Mouse (Mus musculus) MEL (cell line): ENCODE results near the gene Rab11a.

Experiments used
- CHD2 ChIP-seq: IDR thresholded peaks from 2 replicates; pipeline ENCODE4 v1.6.1; 2011; ENCODE audit warnings: low read length, improper control_type of control experiment
- CTCF ChIP-seq, 3 experiments: IDR thresholded peaks in 2 of 3; conservative IDR thresholded peaks in 1 of 3; 2 replicates each; pipeline ENCODE4 v1.5.1; 2011 to 2012; ENCODE audit warnings: low read length in 3 of 3, low read depth in 2 of 3, mild to moderate bottlenecking in 2 of 3, improper control_type of control experiment in 1 of 3, inconsistent platforms in 1 of 3, mixed read lengths in 1 of 3, moderate library complexity in 1 of 3; ENCODE audit not compliant: control insufficient read depth in 1 of 3, insufficient read depth in 1 of 3, poor library complexity in 1 of 3, severe bottlenecking in 1 of 3
- E2F4 ChIP-seq: IDR thresholded peaks from 2 replicates; pipeline ENCODE4 v1.6.1; 2011; ENCODE audit warnings: low read depth, low read length, improper control_type of control experiment, borderline replicate concordance
- EP300 ChIP-seq, 2 experiments: IDR thresholded peaks; 2 replicates each; pipeline ENCODE4 v1.6.1; 2011; ENCODE audit warnings: improper control_type of control experiment in 2 of 2, low read length in 2 of 2, low read depth in 1 of 2, mild to moderate bottlenecking in 1 of 2
- GATA1 ChIP-seq: IDR thresholded peaks from 2 replicates; pipeline ENCODE4 v1.6.1; 2011; ENCODE audit warnings: low read depth, low read length, improper control_type of control experiment
- MXI1 ChIP-seq: IDR thresholded peaks from 2 replicates; pipeline ENCODE4 v1.6.1; 2011; ENCODE audit warnings: mild to moderate bottlenecking, low read depth, low read length, improper control_type of control experiment
- POLR2A ChIP-seq, 2 experiments: IDR thresholded peaks; 2 replicates each; pipeline ENCODE4 v1.6.1; 2011 to 2012; ENCODE audit warnings: low read length in 2 of 2, mild to moderate bottlenecking in 2 of 2, control low read depth in 1 of 2, improper control_type of control experiment in 1 of 2, low read depth in 1 of 2, moderate library complexity in 1 of 2; ENCODE audit not compliant: control insufficient read depth in 1 of 2, insufficient read depth in 1 of 2, poor library complexity in 1 of 2
- POLR2AphosphoS2 ChIP-seq: IDR thresholded peaks from 2 replicates; pipeline ENCODE4 v1.6.1; 2011; ENCODE audit warnings: low read length, improper control_type of control experiment
- UBTF ChIP-seq: IDR thresholded peaks from 2 replicates; pipeline ENCODE4 v1.6.1; 2012; ENCODE audit warnings: low read depth, mild to moderate bottlenecking, inconsistent platforms, low read length, improper control_type of control experiment, moderate library complexity, borderline replicate concordance; ENCODE audit not compliant: insufficient read depth
- USF1 ChIP-seq: IDR thresholded peaks from 2 replicates; pipeline ENCODE4 v1.6.1; 2014; ENCODE audit warnings: low read depth, mild to moderate bottlenecking, inconsistent platforms, low read length, improper control_type of control experiment, moderate library complexity
- ZKSCAN1 ChIP-seq: IDR thresholded peaks from 2 replicates; pipeline ENCODE4 v1.6.1; 2012; ENCODE audit warnings: low read depth, mild to moderate bottlenecking, inconsistent platforms, low read length, improper control_type of control experiment, moderate library complexity

- TF ChIP-seq POLR2A (IDR thresholded peaks at IDR 0.05; ENCODE audit: control insufficient read depth in 1 of 2, insufficient read depth in 1 of 2, low read depth in 1 of 2, low read length in 2 of 2, poor library complexity in 1 of 2): no peak
- no peak for TF ChIP-seq CTCF (IDR thresholded peaks at IDR 0.05 in 2 of 3, conservative IDR thresholded peaks at IDR 0.05 in 1 of 3; ENCODE audit: control insufficient read depth in 1 of 3, insufficient read depth in 1 of 3, low read depth in 2 of 3, low read length in 3 of 3, poor library complexity in 1 of 3, severe bottlenecking in 1 of 3)
- no peak for TF ChIP-seq EP300 (IDR thresholded peaks at IDR 0.05; ENCODE audit: low read depth in 1 of 2, low read length in 2 of 2)
- no peak for TF ChIP-seq MXI1
- TF ChIP-seq USF1: no peak
- no peak for TF ChIP-seq ZKSCAN1
- TF ChIP-seq GATA1: no peak
- no peak for TF ChIP-seq CHD2
- TF ChIP-seq POLR2AphosphoS2: no peak
- no peak for TF ChIP-seq E2F4
- TF ChIP-seq UBTF: no peak
Observed at GRCm38 (mm10) chr9:64769911-64770310, 32.4 kb upstream of the Rab11a start.
